ENCODE assay signal across 8 mouse cellular contexts in genomic region chr11:116198132-116198531, GRCm38 (mm10). TPM values are rescaled to one million over a fixed set of nuclear protein-coding genes. Genes with fewer than 3 reads are reported as not detected.
DNase-seq lines count a peak whose midpoint lies in the region; ATAC-seq and TF ChIP-seq lines count a peak whose summit lies in the region.

No protein-coding gene starts in this region.

- no peak for TF ChIP-seq POLR2A in cortical plate, adult 2 months (IDR thresholded peaks at IDR 0.05; ENCODE audit: extremely low read depth, insufficient read depth, low read length)

- no peak for ATAC-seq in kidney, postnatal 0 days (replicated peaks; ENCODE audit: low FRiP score, low read depth)
- ATAC-seq in hindbrain, postnatal 0 days, result no peak
- ATAC-seq in midbrain, postnatal 0 days (ENCODE audit: low FRiP score), result 0 out of 2 replicates have a peak, but pooled peaks have one; percentile 2

- peaks cover 5% of the 10 kb centered on the region; the same call in 1 of the 2 replicates for H3K36me3 ChIP-seq in kidney, postnatal 0 days (ENCODE audit: insufficient read depth, low read length)
- 0 out of 2 replicates have a peak, but pooled peaks cover 7% of the 10 kb centered on the region for H3K36me3 ChIP-seq in hindbrain, postnatal 0 days (ENCODE audit: insufficient read depth, low read length)
- H3K36me3 ChIP-seq in midbrain, postnatal 0 days (ENCODE audit: insufficient read depth, low read length), result peaks cover 6% of the 10 kb centered on the region; the same call in 1 of the 2 replicates

- H3K4me1 ChIP-seq in kidney, postnatal 0 days (replicated peaks; ENCODE audit: insufficient read depth, low read length), result peaks cover 2% of the 10 kb centered on the region; the same call in 1 of the 2 replicates
- peaks cover 5% of the 10 kb centered on the region for H3K4me1 ChIP-seq in cortical plate, adult 2 months (ENCODE audit: control insufficient read depth, insufficient read depth, low read length)
- H3K4me1 ChIP-seq in hindbrain, postnatal 0 days (ENCODE audit: insufficient read depth, low read length), result peaks cover 5% of the 10 kb centered on the region; the same call in 1 of the 2 replicates
- H3K4me1 ChIP-seq in midbrain, postnatal 0 days (ENCODE audit: insufficient read depth, low read length), result peaks cover 4% of the 10 kb centered on the region

- H3K9me3 ChIP-seq in kidney, postnatal 0 days (replicated peaks; ENCODE audit: low read length), result no peaks in the 10 kb centered on the region
- no peaks in the 10 kb centered on the region for H3K9me3 ChIP-seq in hindbrain, postnatal 0 days (ENCODE audit: low read length)
- H3K9me3 ChIP-seq in midbrain, postnatal 0 days (ENCODE audit: low read length), result no peaks in the 10 kb centered on the region

- DNase-seq in kidney, postnatal 0 days (ENCODE audit: low spot score), result peak; percentile 29
- no peak for DNase-seq in kidney, adult 9 months
- no peak for DNase-seq in hindbrain, postnatal 0 days (ENCODE audit: low spot score)
- DNase-seq in midbrain, postnatal 0 days (ENCODE audit: low spot score), result no peak
- DNase-seq in cerebellum, postnatal 4 days (ENCODE audit: low spot score in 2 of 2), result no peak
- no peak for DNase-seq in spleen, postnatal 36 days (ENCODE audit: low spot score in 2 of 2)
- no peak for DNase-seq in spleen, postnatal 10 days (ENCODE audit: low spot score in 2 of 2)

- 20% methylated on average over 13 of the region's 13 CpGs for WGBS in kidney, postnatal 0 days
- WGBS in hindbrain, postnatal 0 days, result 19% methylated on average over 13 of the region's 13 CpGs
- 22% methylated on average over 13 of the region's 13 CpGs for WGBS in midbrain, postnatal 0 days

- peak overlapping the region; percentile 75 for H3K4me3 ChIP-seq in kidney, postnatal 0 days (replicated peaks; ENCODE audit: low read depth, low read length)
- H3K4me3 ChIP-seq in cortical plate, adult 2 months (ENCODE audit: insufficient read depth, low read length), result peak overlapping the region; percentile 98
- peak overlapping the region; percentile 65 for H3K4me3 ChIP-seq in hindbrain, postnatal 0 days (ENCODE audit: low read length)
- H3K4me3 ChIP-seq in midbrain, postnatal 0 days (ENCODE audit: low read depth, low read length), result peak overlapping the region; percentile 72

- TF ChIP-seq CTCF in kidney, postnatal 0 days (IDR thresholded peaks at IDR 0.05; ENCODE audit: low read depth), result no peak
- no peak for TF ChIP-seq CTCF in cortical plate, adult 2 months (IDR thresholded peaks at IDR 0.05; ENCODE audit: extremely low read depth, insufficient read depth, low read length)
- no peak for TF ChIP-seq CTCF in hindbrain, postnatal 0 days (IDR thresholded peaks at IDR 0.05; ENCODE audit: low read depth)
- no peak for TF ChIP-seq CTCF in midbrain, postnatal 0 days (IDR thresholded peaks at IDR 0.05)

- peak overlapping the region; percentile 88 for H3K9ac ChIP-seq in kidney, postnatal 0 days (ENCODE audit: low read depth, low read length)
- H3K9ac ChIP-seq in hindbrain, postnatal 0 days (replicated peaks; ENCODE audit: low read length), result peak overlapping the region; percentile 77
- peak overlapping the region; percentile 73 for H3K9ac ChIP-seq in midbrain, postnatal 0 days (replicated peaks; ENCODE audit: low read length, poor library complexity, severe bottlenecking)

- peak overlapping the region; percentile 80 for H3K4me2 ChIP-seq in kidney, postnatal 0 days (ENCODE audit: low read length)
- H3K4me2 ChIP-seq in hindbrain, postnatal 0 days (ENCODE audit: low read depth, low read length), result peak overlapping the region; percentile 67
- peak overlapping the region; percentile 61 for H3K4me2 ChIP-seq in midbrain, postnatal 0 days (ENCODE audit: low read depth, low read length, poor library complexity, severe bottlenecking)

- H3K27me3 ChIP-seq in kidney, postnatal 0 days (ENCODE audit: insufficient read depth, low read length), result no peaks in the 10 kb centered on the region
- H3K27me3 ChIP-seq in hindbrain, postnatal 0 days (ENCODE audit: insufficient read depth, low read length), result no peaks in the 10 kb centered on the region
- H3K27me3 ChIP-seq in midbrain, postnatal 0 days (ENCODE audit: insufficient read depth, low read length), result no peaks in the 10 kb centered on the region

- H3K27ac ChIP-seq in kidney, postnatal 0 days, result peak overlapping the region; percentile 94
- peak overlapping the region; percentile 90 for H3K27ac ChIP-seq in cortical plate, adult 2 months (ENCODE audit: insufficient read depth, low read length)
- peak overlapping the region; percentile 96 for H3K27ac ChIP-seq in hindbrain, postnatal 0 days
- H3K27ac ChIP-seq in midbrain, postnatal 0 days (ENCODE audit: low read depth, low read length), result peak overlapping the region; percentile 96

RNA-seq across cellular contexts. Expression of gene Ten1, which starts 0.5 kb away (rescaled TPM):
- polyA plus RNA-seq in kidney, postnatal 0 days (2015; fragmentation: Nextera tagmentation; extraction: Ambion mirVana), result 44.0 and 47.2 TPM in 2 replicates
- polyA plus RNA-seq in cortical plate, adult 2 months (2012; rRNA removed), result 55.5 and 56.1 TPM in 2 replicates
- total RNA-seq in hindbrain, postnatal 0 days (2014; rRNA removed), result 66.6 and 74.8 TPM in 2 replicates
- 101 and 110 TPM in 2 replicates for polyA plus RNA-seq in hindbrain, postnatal 0 days (2015; fragmentation: Nextera tagmentation; extraction: Ambion mirVana)
- 54.2 and 60.5 TPM in 2 replicates for total RNA-seq in midbrain, postnatal 0 days (2014; rRNA removed)
- polyA plus RNA-seq in midbrain, postnatal 0 days (2015; fragmentation: Nextera tagmentation; extraction: Ambion mirVana), result 91.2 and 101 TPM in 2 replicates

RNA-seq across cellular contexts. Expression of gene Acox1, which starts 0.7 kb away (rescaled TPM):
- 55.5 and 64.0 TPM in 2 replicates for polyA plus RNA-seq in kidney, postnatal 0 days (2015; fragmentation: Nextera tagmentation; extraction: Ambion mirVana)
- 128 and 136 TPM in 2 replicates for polyA plus RNA-seq in cortical plate, adult 2 months (2012; rRNA removed)
- 109 and 112 TPM in 2 replicates for total RNA-seq in hindbrain, postnatal 0 days (2014; rRNA removed)
- 63.4 and 65.0 TPM in 2 replicates for polyA plus RNA-seq in hindbrain, postnatal 0 days (2015; fragmentation: Nextera tagmentation; extraction: Ambion mirVana)
- 110 and 116 TPM in 2 replicates for total RNA-seq in midbrain, postnatal 0 days (2014; rRNA removed)
- 66.1 and 69.2 TPM in 2 replicates for polyA plus RNA-seq in midbrain, postnatal 0 days (2015; fragmentation: Nextera tagmentation; extraction: Ambion mirVana)

RNA-seq across cellular contexts. Expression of gene Fbf1, which starts 30.2 kb away (rescaled TPM):
- 16.8 and 20.0 TPM in 2 replicates for polyA plus RNA-seq in kidney, postnatal 0 days (2015; fragmentation: Nextera tagmentation; extraction: Ambion mirVana)
- 103 and 109 TPM in 2 replicates for polyA plus RNA-seq in cortical plate, adult 2 months (2012; rRNA removed)
- 68.1 and 73.5 TPM in 2 replicates for total RNA-seq in hindbrain, postnatal 0 days (2014; rRNA removed)
- polyA plus RNA-seq in hindbrain, postnatal 0 days (2015; fragmentation: Nextera tagmentation; extraction: Ambion mirVana), result 33.8 and 35.3 TPM in 2 replicates
- 82.2 and 83.0 TPM in 2 replicates for total RNA-seq in midbrain, postnatal 0 days (2014; rRNA removed)
- 38.6 and 43.7 TPM in 2 replicates for polyA plus RNA-seq in midbrain, postnatal 0 days (2015; fragmentation: Nextera tagmentation; extraction: Ambion mirVana)

RNA-seq across cellular contexts. Expression of gene Evpl, which starts 39.7 kb away (rescaled TPM):
- polyA plus RNA-seq in kidney, postnatal 0 days (2015; fragmentation: Nextera tagmentation; extraction: Ambion mirVana), result 3.9 and 4.1 TPM in 2 replicates
- polyA plus RNA-seq in cortical plate, adult 2 months (2012; rRNA removed), result 0.91 and 1.0 TPM in 2 replicates
- 2.8 and 2.9 TPM in 2 replicates for total RNA-seq in hindbrain, postnatal 0 days (2014; rRNA removed)
- 1.6 TPM in 2 replicates for polyA plus RNA-seq in hindbrain, postnatal 0 days (2015; fragmentation: Nextera tagmentation; extraction: Ambion mirVana)
- total RNA-seq in midbrain, postnatal 0 days (2014; rRNA removed), result 3.3 and 4.9 TPM in 2 replicates
- 1.9 and 2.3 TPM in 2 replicates for polyA plus RNA-seq in midbrain, postnatal 0 days (2015; fragmentation: Nextera tagmentation; extraction: Ambion mirVana)

RNA-seq across cellular contexts. Expression of gene Mrpl38, which starts 59.5 kb away (rescaled TPM):
- polyA plus RNA-seq in kidney, postnatal 0 days (2015; fragmentation: Nextera tagmentation; extraction: Ambion mirVana), result 81.1 and 89.8 TPM in 2 replicates
- 34.6 and 34.7 TPM in 2 replicates for polyA plus RNA-seq in cortical plate, adult 2 months (2012; rRNA removed)
- 83.9 and 94.0 TPM in 2 replicates for total RNA-seq in hindbrain, postnatal 0 days (2014; rRNA removed)
- 71.9 and 73.3 TPM in 2 replicates for polyA plus RNA-seq in hindbrain, postnatal 0 days (2015; fragmentation: Nextera tagmentation; extraction: Ambion mirVana)
- total RNA-seq in midbrain, postnatal 0 days (2014; rRNA removed), result 74.3 and 100 TPM in 2 replicates
- polyA plus RNA-seq in midbrain, postnatal 0 days (2015; fragmentation: Nextera tagmentation; extraction: Ambion mirVana), result 77.0 and 78.7 TPM in 2 replicates
